Mouse (Mus musculus): ENCODE measurements at regions not wholly inside any gene's neighbourhood (a gene's known extent, or its start where the extent isn't known, plus 50 kb on each side); places are given as distances from the start of the nearest gene placed in this dataset.
"Not testable (repeated sequence)": the region's sequence is repeated elsewhere in the genome, so short reads cannot be mapped to it uniquely, and the experiment has no call there.

- H3ac ChIP-seq (ENCODE audit: control insufficient read depth, insufficient read length): no peak overlapping the region
- H3K36me3 ChIP-seq (ENCODE audit: control insufficient read depth, insufficient read depth): no peaks in the 10 kb centered on the region
- no peaks in the 10 kb centered on the region for H3K27me3 ChIP-seq (ENCODE audit: control insufficient read depth, insufficient read depth, insufficient read length)
- no peak overlapping the region for H3K4me3 ChIP-seq
- TF ChIP-seq SRF (IDR thresholded peaks at IDR 0.05; ENCODE audit: control insufficient read depth, insufficient read length, low read depth) (no peak), REST (IDR thresholded peaks at IDR 0.05; ENCODE audit: insufficient read depth, insufficient read length) (no peak), E2F4 (IDR thresholded peaks at IDR 0.05; ENCODE audit: insufficient read depth) (no peak), TCF3 (IDR thresholded peaks at IDR 0.05; ENCODE audit: insufficient read length, low read depth) (no peak), POLR2AphosphoS2 (IDR thresholded peaks at IDR 0.05; ENCODE audit: insufficient read length, low read depth) (no peak), USF1 (IDR thresholded peaks at IDR 0.05; ENCODE audit: low read depth) (no peak), TCF12 (IDR thresholded peaks at IDR 0.05; ENCODE audit: insufficient read depth, poor library complexity, severe bottlenecking) (no peak), MAX (IDR thresholded peaks at IDR 0.05; ENCODE audit: low read depth) (no peak), CEBPB (IDR thresholded peaks at IDR 0.05; ENCODE audit: insufficient read depth, poor library complexity, severe bottlenecking) (no peak), MYOG (IDR thresholded peaks at IDR 0.05; ENCODE audit: control insufficient read depth in 1 of 3, insufficient read depth in 1 of 3, insufficient read length in 2 of 3, low read depth in 2 of 3) (no peak), POLR2A (IDR thresholded peaks at IDR 0.05; ENCODE audit: insufficient read length, low read depth) (no peak), MYOD1 (IDR thresholded peaks at IDR 0.05; ENCODE audit: control insufficient read depth in 1 of 3, insufficient read length in 2 of 3, low read depth in 2 of 3) (no peak)
- H3K4me2 ChIP-seq (ENCODE audit: low read depth): no peak overlapping the region
- H3K79me2 ChIP-seq (ENCODE audit: control insufficient read depth, insufficient read depth): no peaks in the 10 kb centered on the region
These were observed 80.9 kb upstream of the Gm10985 start for GRCm38 (mm10) chr3:53763981-53764380.

- Histone ChIP-seq H3K36me3 (ENCODE audit: control insufficient read depth, insufficient read depth) (no peaks in the 10 kb centered on the region), H3K4me3 (no peak overlapping the region), H3K79me2 (ENCODE audit: control insufficient read depth, insufficient read depth) (no peaks in the 10 kb centered on the region), H3ac (ENCODE audit: control insufficient read depth, insufficient read length) (no peak overlapping the region), H3K27me3 (ENCODE audit: control insufficient read depth, insufficient read depth, insufficient read length) (no peaks in the 10 kb centered on the region), H3K4me2 (ENCODE audit: low read depth) (no peak overlapping the region)
- TF ChIP-seq SRF (IDR thresholded peaks at IDR 0.05; ENCODE audit: control insufficient read depth, insufficient read length, low read depth) (no peak), CEBPB (IDR thresholded peaks at IDR 0.05; ENCODE audit: insufficient read depth, poor library complexity, severe bottlenecking) (no peak), TCF3 (IDR thresholded peaks at IDR 0.05; ENCODE audit: insufficient read length, low read depth) (no peak), E2F4 (IDR thresholded peaks at IDR 0.05; ENCODE audit: insufficient read depth) (no peak), MAX (IDR thresholded peaks at IDR 0.05; ENCODE audit: low read depth) (no peak), MYOD1 (IDR thresholded peaks at IDR 0.05; ENCODE audit: control insufficient read depth in 1 of 3, insufficient read length in 2 of 3, low read depth in 2 of 3) (no peak), POLR2A (IDR thresholded peaks at IDR 0.05; ENCODE audit: insufficient read length, low read depth) (no peak), MYOG (IDR thresholded peaks at IDR 0.05; ENCODE audit: control insufficient read depth in 1 of 3, insufficient read depth in 1 of 3, insufficient read length in 2 of 3, low read depth in 2 of 3) (no peak), REST (IDR thresholded peaks at IDR 0.05; ENCODE audit: insufficient read depth, insufficient read length) (no peak), POLR2AphosphoS2 (IDR thresholded peaks at IDR 0.05; ENCODE audit: insufficient read length, low read depth) (no peak), TCF12 (IDR thresholded peaks at IDR 0.05; ENCODE audit: insufficient read depth, poor library complexity, severe bottlenecking) (no peak), USF1 (IDR thresholded peaks at IDR 0.05; ENCODE audit: low read depth) (no peak)
These were observed 83.3 kb upstream of the Gm10985 start for GRCm38 (mm10) chr3:53761514-53762075.

- H3K4me2 ChIP-seq (ENCODE audit: low read depth): peak overlapping the region; percentile 32
- TF ChIP-seq MYOD1 (IDR thresholded peaks at IDR 0.05; ENCODE audit: control insufficient read depth in 1 of 3, insufficient read length in 2 of 3, low read depth in 2 of 3): no peak
- H3K27me3 ChIP-seq (ENCODE audit: control insufficient read depth, insufficient read depth, insufficient read length): no peaks in the 10 kb centered on the region
These were observed 88.6 kb upstream of the Gm10985 start for GRCm38 (mm10) chr3:53756115-53756853.

GRCm38 (mm10) chr3:53737161-53737560 lies 80.0 kb upstream of the Frem2 start:
- no peak overlapping the region for H3K4me3 ChIP-seq
- H3K4me2 ChIP-seq (ENCODE audit: low read depth): no peak overlapping the region
- peaks cover 14% of the 10 kb centered on the region for H3K27me3 ChIP-seq (ENCODE audit: control insufficient read depth, insufficient read depth, insufficient read length)
- TF ChIP-seq MYOG (IDR thresholded peaks at IDR 0.05; ENCODE audit: control insufficient read depth in 1 of 3, insufficient read depth in 1 of 3, insufficient read length in 2 of 3, low read depth in 2 of 3) (no peak), REST (IDR thresholded peaks at IDR 0.05; ENCODE audit: insufficient read depth, insufficient read length) (no peak), TCF3 (IDR thresholded peaks at IDR 0.05; ENCODE audit: insufficient read length, low read depth) (no peak), SRF (IDR thresholded peaks at IDR 0.05; ENCODE audit: control insufficient read depth, insufficient read length, low read depth) (no peak), TCF12 (IDR thresholded peaks at IDR 0.05; ENCODE audit: insufficient read depth, poor library complexity, severe bottlenecking) (no peak), E2F4 (IDR thresholded peaks at IDR 0.05; ENCODE audit: insufficient read depth) (no peak), MYOD1 (IDR thresholded peaks at IDR 0.05; ENCODE audit: control insufficient read depth in 1 of 3, insufficient read length in 2 of 3, low read depth in 2 of 3) (no peak), MAX (IDR thresholded peaks at IDR 0.05; ENCODE audit: low read depth) (no peak)
- H3K79me2 ChIP-seq (ENCODE audit: control insufficient read depth, insufficient read depth): no peaks in the 10 kb centered on the region
- H3K36me3 ChIP-seq (ENCODE audit: control insufficient read depth, insufficient read depth): no peaks in the 10 kb centered on the region
- H3ac ChIP-seq (ENCODE audit: control insufficient read depth, insufficient read length): no peak overlapping the region

More at GRCm38 (mm10) chr3:53756115-53756853, 88.6 kb upstream of the Gm10985 start:
- Histone ChIP-seq H3K79me2 (ENCODE audit: control insufficient read depth, insufficient read depth) (no peaks in the 10 kb centered on the region), H3ac (ENCODE audit: control insufficient read depth, insufficient read length) (no peak overlapping the region), H3K36me3 (ENCODE audit: control insufficient read depth, insufficient read depth) (no peaks in the 10 kb centered on the region), H3K4me3 (no peak overlapping the region)

GRCm38 (mm10) chr3:53735607-53736006 lies 78.5 kb upstream of the Frem2 start:
- not testable (repeated sequence) for H3K79me2 ChIP-seq (ENCODE audit: control insufficient read depth, insufficient read depth); H3K36me3 ChIP-seq (ENCODE audit: control insufficient read depth, insufficient read depth); H3K4me3 ChIP-seq; H3K4me2 ChIP-seq (ENCODE audit: low read depth); H3ac ChIP-seq (ENCODE audit: control insufficient read depth, insufficient read length)
- H3K27me3 ChIP-seq (ENCODE audit: control insufficient read depth, insufficient read depth, insufficient read length): peaks cover 12% of the 10 kb centered on the region

All from myocyte (in vitro differentiated cells).